Mouse (Mus musculus) liver, embryonic 14.5 days (tissue): ENCODE measurements around the gene Xrn2. TPM values are rescaled to one million over a fixed set of nuclear protein-coding genes. Genes with fewer than 3 reads are reported as not detected.

ENCODE experiments used
- ATAC-seq: fragments of 200-750 bp; cut with Nextera tagmentation; 2 replicates; pipeline ENCODE4 v1.8.0; 2017; ENCODE audit warnings: moderate number of reproducible peaks, mild to moderate bottlenecking, moderate library complexity; ENCODE audit not compliant: insufficient read depth
- DNase-seq, 3 experiments: peaks; one replicate each; pipeline ENCODE4 v3.0.0-alpha.2; 2012 to 2013; ENCODE audit warnings: low read depth in 3 of 3, low spot score in 3 of 3
- H3K27ac ChIP-seq: fragments of 300-500 bp; sonication (generic); 2 replicates; pipeline ENCODE4 v1.5.1; 2014; ENCODE audit warnings: moderate library complexity, mild to moderate bottlenecking, control low read depth, inconsistent platforms
- H3K27me3 ChIP-seq: fragments of 300-500 bp; sonication (generic); 2 replicates; pipeline ENCODE4 v1.6.1; 2014; ENCODE audit warnings: mild to moderate bottlenecking, low read length, moderate library complexity; ENCODE audit not compliant: control insufficient read depth, insufficient read depth
- H3K36me3 ChIP-seq: fragments of 300-500 bp; sonication (generic); replicated peaks from 2 replicates; pipeline ENCODE4 v1.6.1; 2014; ENCODE audit warnings: low read depth; ENCODE audit not compliant: control insufficient read depth, insufficient read depth
- H3K4me1 ChIP-seq, 2 experiments: fragments of 200-500 bp in 1 of 2; fragments of 300-500 bp in 1 of 2; sonication (generic) in 1 of 2; replicated peaks; 2 replicates each; pipeline ENCODE4 v1.6.1; 2012 to 2014; ENCODE audit warnings: antibody characterized with exemption in 1 of 2, inconsistent platforms in 1 of 2, low read length in 1 of 2; ENCODE audit not compliant: control insufficient read depth in 2 of 2, insufficient read depth in 2 of 2
- H3K4me2 ChIP-seq: fragments of 300-500 bp; sonication (generic); 2 replicates; pipeline ENCODE4 v1.6.1; 2014; ENCODE audit warnings: low read depth, mild to moderate bottlenecking, control low read depth, moderate library complexity
- H3K4me3 ChIP-seq, 2 experiments: fragments of 200-500 bp in 1 of 2; fragments of 300-500 bp in 1 of 2; sonication (generic) in 1 of 2; 2 replicates each; pipeline ENCODE4 v1.5.1; 2012 to 2014; ENCODE audit warnings: low read depth in 2 of 2, low read length in 2 of 2, mild to moderate bottlenecking in 2 of 2, control low read depth in 1 of 2, inconsistent platforms in 1 of 2, moderate library complexity in 1 of 2; ENCODE audit not compliant: insufficient read depth in 1 of 2
- H3K9ac ChIP-seq: fragments of 300-500 bp; sonication (generic); replicated peaks from 2 replicates; pipeline ENCODE4 v1.6.1; 2014; ENCODE audit warnings: mild to moderate bottlenecking, control low read depth, moderate library complexity
- H3K9me3 ChIP-seq: fragments of 300-500 bp; sonication (generic); 2 replicates; pipeline ENCODE4 v1.6.1; 2016; ENCODE audit warnings: low read length, mixed read lengths; ENCODE audit not compliant: control insufficient read depth
- CTCF ChIP-seq: IDR thresholded peaks from 2 replicates; pipeline ENCODE4 v1.5.1; 2016; ENCODE audit warnings: antibody characterized with exemption, low read depth, control low read depth
- EP300 ChIP-seq: IDR thresholded peaks from 2 replicates; pipeline ENCODE4 v1.6.1; 2016; ENCODE audit warnings: antibody characterized with exemption, low read depth
- WGBS: fragments of 180-500 bp; shearing (Covaris S2); extraction: QIAGEN DNeasy Blood & Tissue Kit; methylation state at CpG from one replicate; pipeline ENCODE4 v1.1.7; 2014; ENCODE audit not compliant: insufficient replicate concordance; 5-methylcytosine and 5-hydroxymethylcytosine counted together
- polyA plus RNA-seq, 2 experiments: library from polyadenylated mRNA; depleted of rRNA in 1 of 2; stranded (reverse) in 1 of 2; unstranded in 1 of 2; fragments of >200 nt; fragmentation: Nextera tagmentation in 1 of 2; extraction: Ambion mirVana in 1 of 2; gene quantifications; 2 replicates each; pipeline versions ENCODE4 v1.2.1 to v1.2.3; 2012 to 2014

Gene Xrn2
- polyA plus RNA-seq, 2 experiments = 20.6 to 32.2 TPM

DNA sequence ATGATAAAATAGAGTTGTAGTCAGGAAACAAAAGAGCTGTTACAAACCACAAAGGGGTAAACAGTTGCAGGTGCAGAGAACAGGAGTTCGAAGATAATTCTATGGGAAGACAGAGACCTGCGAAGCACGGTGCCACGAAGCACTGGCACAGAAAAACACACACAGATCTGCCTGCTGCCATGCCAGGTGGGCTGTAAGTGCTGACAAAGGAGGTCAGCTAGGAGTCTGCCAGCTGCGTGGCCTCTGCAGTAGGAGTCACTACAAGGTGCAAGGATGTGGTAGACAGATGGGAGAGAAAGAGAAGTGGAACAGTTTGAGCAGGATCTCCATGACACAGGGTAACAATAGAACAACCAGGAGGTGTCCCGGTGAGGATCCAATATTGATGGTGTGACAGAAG, 114.6 kb downstream of the Xrn2 start:
- no peak for DNase-seq
- Histone ChIP-seq H3K9me3 (no peaks in the 10 kb centered on the region), H3K4me1 (no peaks in the 10 kb centered on the region), H3K4me2 (no peak overlapping the region), H3K9ac (no peak overlapping the region), H3K36me3 (no peaks in the 10 kb centered on the region), H3K27me3 (no peaks in the 10 kb centered on the region; the same call in 1 of the 2 replicates), H3K27ac (no peak overlapping the region), H3K4me3 (no peak overlapping the region)
- ATAC-seq = no peak
- 64% methylated on average over 6 of the region's 6 CpGs for WGBS
- no peak for TF ChIP-seq EP300
- no peak for TF ChIP-seq CTCF

Other genes with a start within 250 kb of the Xrn2 start
- 3.4 and 6.5 TPM in 2 replicates for gene Kiz, start 157.1 kb upstream of the Xrn2 start, polyA plus RNA-seq (2012; rRNA removed)
- 11.5 TPM in 2 replicates for gene Kiz, start 157.1 kb upstream of the Xrn2 start, polyA plus RNA-seq (2014; fragmentation: Nextera tagmentation; extraction: Ambion mirVana)
- gene Nkx2-4, start 72.4 kb downstream of the Xrn2 start, polyA plus RNA-seq (2012; rRNA removed) = not detected in 2 replicates
- gene Nkx2-4, start 72.4 kb downstream of the Xrn2 start, polyA plus RNA-seq (2014; fragmentation: Nextera tagmentation; extraction: Ambion mirVana) = not detected in 2 replicates
- 0.02 TPM in 1 of 2 replicates, not detected in the other for gene Nkx2-2, start 181.2 kb downstream of the Xrn2 start, polyA plus RNA-seq (2012; rRNA removed)
- not detected in 2 replicates for gene Nkx2-2, start 181.2 kb downstream of the Xrn2 start, polyA plus RNA-seq (2014; fragmentation: Nextera tagmentation; extraction: Ambion mirVana)